Mouse (Mus musculus): ENCODE measurements around the gene Gm20388. TPM values are rescaled to one million over a fixed set of nuclear protein-coding genes. Genes with fewer than 3 reads are reported as not detected.

The Gm20388 gene
- polyA plus RNA-seq, 1 experiment from 2014 or later, result 7.4 TPM

DNA sequence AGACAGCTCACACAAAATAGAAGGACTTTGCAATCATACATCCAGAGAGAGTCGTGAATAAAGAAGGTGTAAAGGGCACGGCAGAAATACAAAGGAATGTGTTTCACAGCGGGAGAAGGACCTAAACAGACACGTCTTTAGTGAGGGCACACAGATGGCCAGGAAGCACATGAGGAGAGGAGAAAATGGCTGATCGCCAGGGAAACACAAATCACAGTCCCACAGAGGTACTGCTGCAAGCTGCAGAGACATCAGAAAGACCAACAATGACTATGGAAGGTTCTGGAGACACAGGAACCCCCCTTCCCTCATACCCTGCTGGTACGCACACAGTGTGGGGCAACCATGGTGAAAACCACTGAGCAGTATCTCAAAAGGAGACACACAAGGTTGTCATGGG, 1810.4 kb downstream of the Gm20388 start:
- WGBS, result 36% methylated on average over 6 of the region's 6 CpGs
- ATAC-seq (ENCODE audit: insufficient read depth, low FRiP score), result no peak

GRCm38 (mm10) chr8:121723846-121724245, 1813.2 kb downstream of the Gm20388 start:
- no peaks in the 10 kb centered on the region for H3K4me1 ChIP-seq (ENCODE audit: control insufficient read depth, insufficient read depth, low read length)
- no peaks in the 10 kb centered on the region for H3K36me3 ChIP-seq (ENCODE audit: control insufficient read depth, insufficient read depth, low read length)
- no peak overlapping the region for H3K9ac ChIP-seq (ENCODE audit: low read length)
- 71% methylated on average over 12 of the region's 12 CpGs for WGBS
- peaks cover 14% of the 10 kb centered on the region for H3K27me3 ChIP-seq (ENCODE audit: control insufficient read depth, insufficient read depth, low read length)
- H3K9me3 ChIP-seq (replicated peaks; ENCODE audit: control insufficient read depth, low read length), result peaks cover 6% of the 10 kb centered on the region; the same call in 1 of the 2 replicates
- H3K4me3 ChIP-seq (replicated peaks; ENCODE audit: low read length), result no peak overlapping the region
- H3K4me2 ChIP-seq (ENCODE audit: low read depth, low read length), result no peak overlapping the region
- H3K27ac ChIP-seq (ENCODE audit: low read length), result no peak overlapping the region
- no peak for ATAC-seq (ENCODE audit: insufficient read depth, low FRiP score)

More for the DNA sequence above, 1810.4 kb downstream of the Gm20388 start:
- Histone ChIP-seq H3K27me3 (ENCODE audit: control insufficient read depth, insufficient read depth, low read length) (no peaks in the 10 kb centered on the region), H3K9ac (ENCODE audit: low read length) (no peak overlapping the region), H3K4me3 (replicated peaks; ENCODE audit: low read length) (no peak overlapping the region), H3K4me2 (ENCODE audit: low read depth, low read length) (no peak overlapping the region), H3K36me3 (ENCODE audit: control insufficient read depth, insufficient read depth, low read length) (no peaks in the 10 kb centered on the region), H3K9me3 (replicated peaks; ENCODE audit: control insufficient read depth, low read length) (no peaks in the 10 kb centered on the region), H3K27ac (ENCODE audit: low read length) (no peak overlapping the region), H3K4me1 (ENCODE audit: control insufficient read depth, insufficient read depth, low read length) (no peaks in the 10 kb centered on the region)

- Histone ChIP-seq H3K4me1 (ENCODE audit: control insufficient read depth, insufficient read depth, low read length) (no peaks in the 10 kb centered on the region; the same call in 1 of the 2 replicates), H3K4me3 (replicated peaks; ENCODE audit: low read length) (no peak overlapping the region), H3K27me3 (ENCODE audit: control insufficient read depth, insufficient read depth, low read length) (peaks cover 48% of the 10 kb centered on the region), H3K9me3 (replicated peaks; ENCODE audit: control insufficient read depth, low read length) (peaks cover 6% of the 10 kb centered on the region; the same call in 1 of the 2 replicates), H3K27ac (ENCODE audit: low read length) (no peak overlapping the region), H3K4me2 (ENCODE audit: low read depth, low read length) (no peak overlapping the region), H3K36me3 (ENCODE audit: control insufficient read depth, insufficient read depth, low read length) (no peaks in the 10 kb centered on the region), H3K9ac (ENCODE audit: low read length) (no peak overlapping the region)
- ATAC-seq (ENCODE audit: insufficient read depth, low FRiP score), result no peak
- 52% methylated on average over 3 of the region's 3 CpGs for WGBS
Observed at GRCm38 (mm10) chr8:121727164-121727563, 1816.5 kb downstream of the Gm20388 start.

DNA sequence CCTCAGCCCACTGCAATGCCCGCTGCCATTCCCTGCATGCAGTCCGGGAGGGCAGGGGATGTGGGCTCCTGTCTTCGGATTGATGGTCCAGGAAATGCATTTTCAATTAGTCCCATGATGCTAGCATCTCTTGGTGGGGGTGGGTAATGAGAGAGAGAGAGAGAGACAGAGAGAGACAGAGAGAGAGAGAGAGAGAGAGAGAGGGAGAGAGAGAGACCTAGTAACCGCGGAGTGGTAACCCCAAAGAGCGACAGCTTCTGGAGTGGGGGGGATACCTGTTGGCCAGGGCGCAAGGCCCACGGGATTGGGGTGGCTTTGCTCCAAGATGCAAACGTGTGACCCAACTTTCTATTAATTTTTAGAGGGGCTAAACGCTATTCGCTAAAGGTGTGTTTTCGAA, 1818.7 kb downstream of the Gm20388 start, which contains the start of gene Jph3:
Gene Jph3, plus strand, starts transcription at position 301 of the 400 bp plus-strand sequence.
- WGBS, result 9% methylated on average over 12 of the region's 12 CpGs
- no peak within 1 kb of the TSS for H3K27ac ChIP-seq (ENCODE audit: low read length)
- H3K4me3 ChIP-seq (replicated peaks; ENCODE audit: low read length), result peak within 1 kb of the TSS; percentile 50
- no peaks in the 10 kb centered on the region for H3K36me3 ChIP-seq (ENCODE audit: control insufficient read depth, insufficient read depth, low read length)
- H3K4me1 ChIP-seq (ENCODE audit: control insufficient read depth, insufficient read depth, low read length), result no peaks in the 10 kb centered on the region; the same call in 1 of the 2 replicates
- ATAC-seq (ENCODE audit: insufficient read depth, low FRiP score), result no peak
- peak within 1 kb of the TSS; percentile 31; the same call in 1 of the 2 replicates for H3K9ac ChIP-seq (ENCODE audit: low read length)
- peaks cover 66% of the 10 kb centered on the region for H3K27me3 ChIP-seq (ENCODE audit: control insufficient read depth, insufficient read depth, low read length)
- peaks cover 6% of the 10 kb centered on the region; the same call in 1 of the 2 replicates for H3K9me3 ChIP-seq (replicated peaks; ENCODE audit: control insufficient read depth, low read length)
- peak within 1 kb of the TSS; percentile 69 for H3K4me2 ChIP-seq (ENCODE audit: low read depth, low read length)

DNA sequence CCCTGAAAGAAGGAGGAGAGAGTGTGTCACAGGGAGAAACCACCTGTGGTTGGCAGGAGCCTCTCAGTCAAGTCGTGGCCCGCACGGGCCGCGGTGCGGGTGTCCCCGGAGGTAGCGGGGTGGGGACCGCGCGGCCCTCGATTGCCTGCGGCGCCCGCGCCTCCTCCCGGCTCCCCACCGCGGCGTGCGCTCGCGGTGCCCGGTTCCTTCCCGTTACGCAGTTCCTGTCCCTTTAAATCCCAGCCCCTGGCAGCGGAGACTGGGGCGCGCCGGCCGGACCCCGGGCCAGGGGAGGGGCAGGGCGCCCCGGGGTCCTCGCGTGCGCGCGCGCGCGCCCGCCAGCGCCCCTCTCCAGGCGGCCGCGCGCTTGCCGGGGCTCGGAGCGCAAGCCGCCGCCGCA, 1819.1 kb downstream of the Gm20388 start:
- Histone ChIP-seq H3K4me1 (ENCODE audit: control insufficient read depth, insufficient read depth, low read length) (no peaks in the 10 kb centered on the region; the same call in 1 of the 2 replicates), H3K27ac (ENCODE audit: low read length) (no peak overlapping the region), H3K4me2 (ENCODE audit: low read depth, low read length) (peak overlapping the region; percentile 69), H3K27me3 (ENCODE audit: control insufficient read depth, insufficient read depth, low read length) (peaks cover 66% of the 10 kb centered on the region), H3K9ac (ENCODE audit: low read length) (peak overlapping the region; percentile 31; the same call in 1 of the 2 replicates), H3K9me3 (replicated peaks; ENCODE audit: control insufficient read depth, low read length) (peaks cover 6% of the 10 kb centered on the region; the same call in 1 of the 2 replicates), H3K4me3 (replicated peaks; ENCODE audit: low read length) (peak overlapping the region; percentile 50), H3K36me3 (ENCODE audit: control insufficient read depth, insufficient read depth, low read length) (no peaks in the 10 kb centered on the region)
- under 1% methylated on average over 52 of the region's 54 CpGs for WGBS
- no peak for ATAC-seq (ENCODE audit: insufficient read depth, low FRiP score)

DNA sequence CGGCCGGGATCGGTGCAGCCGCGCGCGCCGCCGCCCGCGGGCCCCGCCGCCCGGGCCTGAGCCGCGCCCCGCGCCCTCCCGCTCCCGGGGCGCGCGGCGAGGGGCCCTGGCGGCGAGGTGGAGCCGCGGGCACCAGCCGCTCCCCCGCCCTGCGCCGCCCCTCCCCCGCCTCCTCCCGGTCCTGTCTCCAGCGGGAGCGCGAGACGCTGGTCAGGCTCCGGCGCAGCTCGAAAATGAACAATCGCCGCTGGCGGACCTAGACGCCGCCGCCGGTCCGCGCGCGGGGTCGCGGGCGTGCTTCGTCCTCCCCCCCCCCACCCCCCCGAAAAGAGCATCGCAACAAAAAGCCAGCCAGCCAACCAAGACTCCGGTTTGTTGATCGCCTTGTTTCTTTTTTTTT, 1819.5 kb downstream of the Gm20388 start:
- no peaks in the 10 kb centered on the region for H3K36me3 ChIP-seq (ENCODE audit: control insufficient read depth, insufficient read depth, low read length)
- peak overlapping the region; percentile 69 for H3K4me2 ChIP-seq (ENCODE audit: low read depth, low read length)
- peaks cover 66% of the 10 kb centered on the region for H3K27me3 ChIP-seq (ENCODE audit: control insufficient read depth, insufficient read depth, low read length)
- H3K27ac ChIP-seq (ENCODE audit: low read length), result no peak overlapping the region
- H3K9ac ChIP-seq (ENCODE audit: low read length), result peak overlapping the region; percentile 31; the same call in 1 of the 2 replicates
- WGBS, result under 1% methylated on average over 56 of the region's 60 CpGs
- no peaks in the 10 kb centered on the region; the same call in 1 of the 2 replicates for H3K4me1 ChIP-seq (ENCODE audit: control insufficient read depth, insufficient read depth, low read length)
- H3K4me3 ChIP-seq (replicated peaks; ENCODE audit: low read length), result peak overlapping the region; percentile 50
- H3K9me3 ChIP-seq (replicated peaks; ENCODE audit: control insufficient read depth, low read length), result peaks cover 6% of the 10 kb centered on the region; the same call in 1 of the 2 replicates
- no peak for ATAC-seq (ENCODE audit: insufficient read depth, low FRiP score)

- Histone ChIP-seq H3K4me1 (ENCODE audit: control insufficient read depth, insufficient read depth, low read length) (no peaks in the 10 kb centered on the region; the same call in 1 of the 2 replicates), H3K27ac (ENCODE audit: low read length) (no peak overlapping the region), H3K9me3 (replicated peaks; ENCODE audit: control insufficient read depth, low read length) (peaks cover 6% of the 10 kb centered on the region; the same call in 1 of the 2 replicates), H3K36me3 (ENCODE audit: control insufficient read depth, insufficient read depth, low read length) (no peaks in the 10 kb centered on the region), H3K27me3 (ENCODE audit: control insufficient read depth, insufficient read depth, low read length) (peaks cover 66% of the 10 kb centered on the region), H3K4me3 (replicated peaks; ENCODE audit: low read length) (peak overlapping the region; percentile 50), H3K9ac (ENCODE audit: low read length) (no peak overlapping the region), H3K4me2 (ENCODE audit: low read depth, low read length) (peak overlapping the region; percentile 69)
- under 1% methylated on average over 37 of the region's 37 CpGs for WGBS
- no peak for ATAC-seq (ENCODE audit: insufficient read depth, low FRiP score)
Observed at GRCm38 (mm10) chr8:121730646-121731045, 1820.0 kb downstream of the Gm20388 start.

DNA sequence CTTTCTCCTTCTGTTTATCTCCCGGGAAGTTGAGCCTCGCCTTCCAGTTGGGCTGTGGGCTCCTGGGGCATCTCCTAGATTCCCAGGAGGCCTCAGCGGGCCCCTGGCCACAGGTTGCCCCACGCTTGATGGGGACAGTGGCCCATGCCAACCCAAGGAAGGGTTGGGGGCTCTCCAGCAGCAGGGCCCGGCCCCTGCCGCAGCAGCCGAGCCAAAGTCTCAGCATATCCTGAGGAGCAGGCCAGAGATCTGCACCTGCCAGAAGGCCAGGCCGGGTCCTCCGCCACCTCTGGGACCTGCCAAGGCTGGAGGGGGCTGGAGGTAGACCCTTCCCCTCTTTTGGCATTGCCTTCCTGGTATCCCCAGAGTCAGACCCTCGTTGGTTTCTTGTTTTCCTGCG, 1820.4 kb downstream of the Gm20388 start:
- no peak for ATAC-seq (ENCODE audit: insufficient read depth, low FRiP score)
- H3K4me3 ChIP-seq (replicated peaks; ENCODE audit: low read length), result peak overlapping the region; percentile 50; the same call in 1 of the 2 replicates
- H3K36me3 ChIP-seq (ENCODE audit: control insufficient read depth, insufficient read depth, low read length), result no peaks in the 10 kb centered on the region
- H3K27me3 ChIP-seq (ENCODE audit: control insufficient read depth, insufficient read depth, low read length), result peaks cover 66% of the 10 kb centered on the region
- H3K9me3 ChIP-seq (replicated peaks; ENCODE audit: control insufficient read depth, low read length), result peaks cover 6% of the 10 kb centered on the region; the same call in 1 of the 2 replicates
- H3K4me2 ChIP-seq (ENCODE audit: low read depth, low read length), result no peak overlapping the region; the same call in 1 of the 2 replicates
- WGBS, result under 1% methylated on average over 11 of the region's 11 CpGs
- no peaks in the 10 kb centered on the region; the same call in 1 of the 2 replicates for H3K4me1 ChIP-seq (ENCODE audit: control insufficient read depth, insufficient read depth, low read length)
- no peak overlapping the region for H3K27ac ChIP-seq (ENCODE audit: low read length)
- H3K9ac ChIP-seq (ENCODE audit: low read length), result no peak overlapping the region

- Histone ChIP-seq H3K27ac (ENCODE audit: low read length) (no peak overlapping the region), H3K36me3 (ENCODE audit: control insufficient read depth, insufficient read depth, low read length) (no peaks in the 10 kb centered on the region), H3K9me3 (replicated peaks; ENCODE audit: control insufficient read depth, low read length) (peaks cover 6% of the 10 kb centered on the region; the same call in 1 of the 2 replicates), H3K4me1 (ENCODE audit: control insufficient read depth, insufficient read depth, low read length) (no peaks in the 10 kb centered on the region; the same call in 1 of the 2 replicates), H3K4me2 (ENCODE audit: low read depth, low read length) (no peak overlapping the region; the same call in 1 of the 2 replicates), H3K4me3 (replicated peaks; ENCODE audit: low read length) (peak overlapping the region; percentile 50; the same call in 1 of the 2 replicates), H3K9ac (ENCODE audit: low read length) (no peak overlapping the region), H3K27me3 (ENCODE audit: control insufficient read depth, insufficient read depth, low read length) (peaks cover 66% of the 10 kb centered on the region)
- no peak for ATAC-seq (ENCODE audit: insufficient read depth, low FRiP score)
- 9% methylated on average over 26 of the region's 26 CpGs for WGBS
Observed at GRCm38 (mm10) chr8:121731471-121732333, 1821.1 kb downstream of the Gm20388 start.
